Mouse (Mus musculus): Measurements from ENCODE around the gene Gm20547.
A peak's percentile ranks its signal among the peaks of the same experiment; 100 is the strongest.
"Not testable (repeated sequence)": the region's sequence is repeated elsewhere in the genome, so short reads cannot be mapped to it uniquely, and the experiment has no call there.

Gm20547 gene

DNA sequence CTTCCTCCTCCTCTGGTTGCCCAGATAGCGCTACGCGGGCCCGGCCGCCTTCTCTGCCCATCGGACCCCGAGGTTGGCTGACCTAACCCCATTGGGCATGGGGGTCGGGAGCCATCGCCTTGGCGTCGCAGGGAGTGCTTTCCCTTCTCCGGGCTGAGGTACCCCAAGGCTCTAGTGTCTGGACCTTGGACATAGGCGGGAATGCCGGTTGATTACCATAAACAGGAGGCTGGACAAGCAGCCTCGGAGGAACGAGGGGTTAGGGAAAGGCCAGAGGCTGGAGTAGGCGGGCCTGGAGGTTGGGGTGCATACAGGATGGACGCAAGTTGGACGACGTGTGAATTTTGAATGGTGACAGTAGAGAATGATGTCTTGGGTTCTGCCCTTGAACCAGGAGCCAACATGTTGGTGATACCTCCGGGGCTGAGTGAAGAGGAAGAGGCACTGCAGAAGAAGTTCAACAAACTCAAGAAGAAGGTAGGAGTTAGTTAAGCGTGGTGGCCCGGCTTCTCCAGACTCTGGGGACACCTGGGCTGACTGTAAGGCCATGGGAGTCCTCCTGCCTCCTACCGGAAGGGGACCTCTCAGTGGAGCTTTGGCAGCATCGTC is 31.2 kb downstream of the Gm20547 start:
- DNase-seq: no peak

DNA sequence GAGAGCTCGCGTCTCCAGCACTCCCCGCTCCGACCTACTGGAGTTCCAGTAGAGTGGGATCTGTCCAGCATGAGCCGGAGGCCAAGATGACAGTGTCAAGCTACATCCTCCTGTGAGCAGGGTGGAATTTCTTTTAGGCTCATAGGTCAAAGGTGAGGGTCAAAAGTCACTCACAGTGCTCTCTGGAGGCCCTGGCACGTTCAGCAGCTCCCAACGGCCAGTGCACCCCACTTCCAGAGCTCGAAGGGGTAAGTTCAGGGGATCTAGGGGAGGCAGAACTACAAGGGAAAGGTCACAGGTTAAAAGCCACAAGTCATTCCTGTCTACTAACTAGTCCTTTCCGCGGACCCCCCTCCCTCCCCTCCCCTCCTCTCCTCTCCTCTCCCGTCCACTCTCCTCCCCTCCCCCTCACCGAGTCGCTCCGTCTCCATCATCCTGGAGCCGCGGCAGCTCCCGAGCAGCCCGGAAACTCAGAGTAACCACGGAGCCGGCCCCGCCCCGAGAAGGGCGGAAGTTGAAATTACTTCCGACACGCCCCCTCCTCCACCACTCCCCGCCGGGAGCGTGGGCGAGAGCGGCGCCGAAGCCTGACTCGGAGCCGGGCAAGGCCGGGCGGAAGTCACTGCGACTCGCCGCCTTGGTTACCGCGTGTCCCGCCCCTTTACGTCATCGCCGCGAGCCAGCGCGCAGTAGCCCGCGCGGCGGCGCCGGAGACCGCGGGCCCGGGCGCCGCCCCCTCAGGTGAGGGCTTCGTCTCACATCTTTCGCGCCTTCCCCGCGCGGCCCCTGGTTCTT is 31.9 kb downstream of the Gm20547 start, which contains the start of the genes Skiv2l and Nelfe:
Gene Skiv2l, minus strand, starts transcription at position 489 of the 795 bp plus-strand sequence.
Gene Nelfe, plus strand, starts transcription at position 670 of the 795 bp plus-strand sequence.
- peak; percentile 98 for DNase-seq

DNA sequence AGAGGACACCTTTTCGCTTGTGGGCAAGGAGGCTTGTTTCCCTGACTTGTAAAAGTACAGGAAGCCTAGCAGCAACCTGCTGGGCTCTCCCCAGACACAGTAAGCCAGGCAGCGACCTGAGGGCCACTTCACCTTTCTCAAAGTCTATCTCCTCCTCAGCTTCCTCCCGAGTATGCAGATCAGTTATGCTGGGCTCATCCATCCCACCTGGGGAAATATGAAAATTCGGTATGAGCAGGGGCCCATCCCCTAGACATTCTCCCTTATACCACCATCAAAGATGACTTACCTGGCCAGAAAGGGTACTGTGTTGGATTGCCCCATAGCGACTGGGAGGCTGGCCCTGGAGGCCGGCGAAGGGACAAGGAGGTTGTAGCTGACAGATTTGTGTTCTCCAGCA is 34.2 kb downstream of the Gm20547 start:
- no peak for DNase-seq

DNA sequence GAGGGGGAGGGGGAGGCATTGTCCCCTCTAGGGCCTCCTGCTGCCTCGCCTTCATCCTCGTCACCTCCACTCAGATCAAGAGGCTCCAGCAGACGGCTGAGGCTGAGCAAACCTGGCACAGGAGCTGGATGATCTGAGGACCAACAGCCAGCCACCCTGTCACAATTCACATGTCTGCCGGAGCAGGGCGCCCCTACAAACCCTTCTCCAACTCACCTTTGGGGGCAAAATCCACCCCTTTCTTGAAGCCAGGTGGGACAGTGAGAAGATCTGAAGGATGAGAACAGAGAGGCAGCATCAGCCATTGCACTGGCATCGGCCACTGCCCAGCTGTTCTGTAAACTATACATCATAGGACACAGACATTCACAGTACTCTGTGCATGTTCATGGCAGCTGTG is 34.6 kb downstream of the Gm20547 start:
- DNase-seq: no peak

DNA sequence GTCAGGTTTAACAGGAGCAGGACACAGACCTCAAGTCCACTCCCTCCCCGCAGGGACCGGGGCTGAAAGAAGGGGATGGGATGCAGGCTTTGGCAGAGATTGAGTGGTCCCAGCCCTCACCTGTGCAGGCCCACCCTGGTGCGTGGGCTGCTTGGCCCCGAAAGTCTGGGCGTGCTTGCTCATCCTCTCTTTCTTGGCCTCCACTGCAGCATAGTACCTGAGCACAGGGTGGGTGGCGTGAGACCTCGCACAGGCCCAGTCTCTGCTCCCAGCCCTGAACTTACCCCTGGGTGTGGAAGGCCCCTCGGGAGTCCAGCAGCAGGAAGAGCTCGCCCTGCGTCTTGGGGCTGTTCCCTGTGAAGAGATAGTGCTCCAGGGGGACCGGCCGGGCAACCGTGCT is 37.0 kb downstream of the Gm20547 start:
- no peak for DNase-seq

DNA sequence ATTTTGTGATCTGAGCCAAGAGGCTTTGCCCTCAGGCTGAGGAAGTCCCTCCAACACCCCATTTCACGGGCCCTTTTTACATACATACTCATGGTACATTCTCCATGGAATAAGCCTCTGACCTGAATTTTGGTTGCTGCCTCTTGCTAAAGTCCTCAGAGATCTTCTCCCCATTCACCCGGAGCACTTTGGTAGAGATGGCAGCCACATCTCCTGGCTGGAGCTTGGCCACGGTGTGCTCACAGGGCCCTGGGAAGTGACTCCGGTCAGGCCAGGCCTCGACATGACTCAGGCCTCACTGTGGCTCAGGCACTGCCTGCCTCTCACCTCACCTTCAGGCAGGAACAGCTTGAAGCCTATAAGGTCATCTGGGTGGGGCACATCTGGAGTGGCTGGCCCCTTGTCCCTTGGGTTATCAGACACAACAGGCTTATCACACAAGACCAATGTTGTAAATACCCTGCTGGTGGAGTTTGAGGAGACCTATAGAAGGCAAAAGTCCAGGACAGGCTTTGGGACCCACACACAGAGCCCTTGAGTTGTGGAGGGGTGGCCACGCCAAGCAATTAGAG is 41.0 kb downstream of the Gm20547 start:
- DNase-seq: no peak

DNA sequence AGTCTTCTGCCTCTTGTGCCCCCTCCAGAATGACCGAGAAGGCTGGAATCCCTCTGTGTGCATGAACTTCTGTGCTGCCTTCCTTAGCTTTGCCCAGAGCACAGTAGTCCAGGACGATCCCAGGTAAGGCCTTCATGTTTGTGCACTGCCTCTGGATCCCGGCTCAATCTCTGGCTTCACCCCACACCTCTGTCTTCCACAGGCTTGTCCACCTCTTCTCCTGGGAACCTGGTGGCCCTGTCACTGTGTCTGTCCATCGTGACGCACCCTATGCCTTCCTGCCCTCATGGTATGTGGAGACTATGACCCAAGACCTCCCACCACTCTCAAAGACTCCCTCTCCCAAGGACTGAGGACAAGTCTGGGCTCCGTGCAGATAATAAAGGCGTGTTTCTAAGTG is 43.1 kb downstream of the Gm20547 start:
- no peak for DNase-seq

DNA sequence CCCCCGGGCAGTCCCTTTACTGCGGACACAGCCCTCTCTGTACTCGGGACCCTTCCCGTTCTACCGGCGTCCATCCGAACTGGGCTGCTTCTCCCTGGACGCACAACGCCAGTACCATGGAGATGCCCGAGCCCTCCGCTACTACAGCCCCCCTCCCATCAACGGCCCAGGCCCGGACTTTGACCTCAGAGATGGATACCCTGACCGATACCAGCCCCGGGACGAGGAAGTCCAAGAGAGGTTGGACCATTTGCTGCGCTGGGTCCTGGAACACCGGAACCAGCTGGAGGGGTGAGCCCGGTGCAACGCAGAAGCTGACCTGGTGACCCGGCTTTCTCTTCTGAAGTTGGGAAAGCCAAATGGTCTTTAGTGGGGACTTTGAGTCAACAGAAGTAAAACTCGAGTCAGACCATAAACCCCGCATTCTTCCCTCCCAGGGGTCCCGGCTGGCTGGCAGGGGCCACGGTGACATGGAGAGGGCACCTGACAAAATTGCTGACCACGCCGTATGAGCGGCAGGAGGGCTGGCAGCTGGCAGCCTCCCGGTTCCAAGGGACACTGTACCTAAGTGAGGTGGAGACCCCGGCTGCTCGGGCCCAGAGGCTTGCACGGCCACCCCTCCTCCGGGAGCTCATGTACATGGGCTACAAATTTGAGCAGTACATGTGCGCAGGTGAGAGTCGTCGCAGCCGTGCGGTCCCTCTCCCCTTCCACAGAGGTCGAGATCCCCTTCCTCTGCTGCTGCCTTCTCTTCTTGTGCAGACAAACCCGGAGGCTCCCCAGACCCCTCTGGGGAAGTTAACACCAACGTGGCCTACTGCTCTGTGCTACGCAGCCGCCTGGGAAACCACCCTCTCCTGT is 44.1 kb downstream of the Gm20547 start:
- DNase-seq: no peak

DNA sequence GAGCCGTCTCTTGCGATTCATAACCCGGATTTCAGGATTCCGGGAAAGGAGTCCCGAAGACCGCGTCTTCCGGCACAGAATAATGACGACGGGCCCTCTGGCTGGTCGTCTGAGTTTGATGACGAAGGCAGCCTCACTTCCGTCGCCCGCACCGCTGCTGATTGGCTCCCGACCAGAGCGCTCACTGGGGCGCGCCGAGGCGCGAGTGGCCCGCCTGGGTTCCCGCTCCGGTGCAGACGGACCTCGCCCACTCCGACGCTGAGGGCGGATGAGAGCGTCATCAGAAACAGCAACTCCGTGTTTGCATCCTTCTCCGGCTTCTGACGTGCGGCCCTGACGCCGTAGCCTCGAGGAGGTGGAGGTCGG is 45.0 kb downstream of the Gm20547 start, which contains the start of the genes Stk19 and Dxo:
Gene Stk19, minus strand, starts transcription at position 90 of the 366 bp plus-strand sequence.
Gene Dxo, plus strand, starts transcription at position 164 of the 366 bp plus-strand sequence.
- peak; percentile 98 for DNase-seq

DNA sequence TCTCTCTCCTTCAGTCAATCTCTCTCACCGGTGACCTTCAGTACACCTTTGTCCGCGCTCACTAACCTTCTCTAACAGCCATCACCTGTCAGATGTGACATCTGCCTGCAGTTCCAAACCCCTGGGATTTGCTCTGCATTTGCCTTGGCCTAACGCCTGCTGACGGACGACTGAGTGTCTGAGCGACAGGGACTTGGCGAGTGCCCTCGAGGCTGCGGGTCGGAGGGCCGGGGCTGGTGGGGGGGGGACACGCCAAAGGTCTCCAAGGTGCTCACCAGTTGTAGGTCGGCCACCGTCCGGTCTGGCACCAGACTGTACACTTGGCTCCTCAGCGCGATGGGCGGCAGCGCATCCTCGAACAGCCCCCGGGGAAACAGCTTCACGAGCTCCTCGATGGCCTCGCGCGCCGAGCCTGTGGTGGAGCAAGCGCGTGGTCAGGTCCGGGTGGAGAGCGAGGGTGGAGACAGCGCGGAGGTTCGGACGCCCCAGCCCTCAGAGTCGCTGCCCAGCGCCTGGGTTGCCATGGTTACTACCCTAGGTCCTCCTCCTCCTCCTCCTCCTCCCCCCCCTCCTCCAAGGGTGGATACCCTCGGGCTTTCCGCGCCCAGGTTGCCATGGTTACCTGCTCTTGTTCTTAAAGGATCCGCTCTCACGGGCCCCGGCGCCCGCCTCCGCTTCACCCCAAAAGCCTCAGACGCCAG is 45.5 kb downstream of the Gm20547 start:
- DNase-seq: no peak

DNA sequence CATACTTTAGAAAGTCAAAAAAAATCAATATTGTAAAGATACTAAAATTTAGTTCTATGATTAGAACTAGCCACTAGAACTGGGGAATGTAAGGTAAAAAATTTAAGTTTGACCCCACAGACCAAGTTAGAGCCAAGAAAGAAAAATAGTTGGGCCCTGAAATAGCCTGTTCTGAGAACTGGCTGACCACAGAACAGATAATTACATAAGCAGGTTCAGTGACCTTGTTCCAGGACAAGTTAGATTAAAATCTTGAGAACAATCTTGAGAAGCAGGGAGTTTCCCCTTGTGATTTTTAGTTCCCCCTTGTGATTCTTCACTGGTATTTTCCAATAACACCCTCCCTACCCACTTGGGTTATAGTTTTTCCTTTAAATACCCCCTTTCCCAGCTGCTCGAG is 51.1 kb downstream of the Gm20547 start:
- not testable (repeated sequence) for DNase-seq

DNA sequence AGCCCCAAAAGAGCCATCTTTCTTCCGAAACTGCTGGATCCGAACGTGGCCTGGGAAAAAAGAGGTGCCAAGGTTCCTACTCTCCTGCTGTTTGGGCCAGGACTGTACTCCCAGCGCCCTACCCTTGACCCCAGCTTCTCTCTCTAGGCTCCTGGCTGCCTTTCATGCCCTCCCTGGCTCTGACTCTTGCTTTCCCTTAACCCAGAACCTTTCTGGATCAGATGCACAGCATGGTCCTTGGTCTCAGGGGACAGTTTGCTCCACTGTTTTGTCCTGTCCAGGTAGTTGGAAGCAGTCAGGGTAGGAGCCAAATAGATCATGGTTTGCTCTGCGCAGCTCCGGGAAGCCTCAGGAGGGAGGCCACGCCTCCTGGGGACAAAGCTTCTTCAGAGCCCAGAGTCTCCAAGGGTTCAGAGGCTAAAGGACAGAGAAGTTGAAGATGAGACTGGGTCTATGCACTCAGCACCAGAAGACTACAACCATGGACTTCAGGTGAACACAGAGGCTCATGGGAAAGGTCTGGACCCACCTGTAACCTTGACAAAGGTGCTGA is 66.9 kb downstream of the Gm20547 start:
- DNase-seq: no peak

DNA sequence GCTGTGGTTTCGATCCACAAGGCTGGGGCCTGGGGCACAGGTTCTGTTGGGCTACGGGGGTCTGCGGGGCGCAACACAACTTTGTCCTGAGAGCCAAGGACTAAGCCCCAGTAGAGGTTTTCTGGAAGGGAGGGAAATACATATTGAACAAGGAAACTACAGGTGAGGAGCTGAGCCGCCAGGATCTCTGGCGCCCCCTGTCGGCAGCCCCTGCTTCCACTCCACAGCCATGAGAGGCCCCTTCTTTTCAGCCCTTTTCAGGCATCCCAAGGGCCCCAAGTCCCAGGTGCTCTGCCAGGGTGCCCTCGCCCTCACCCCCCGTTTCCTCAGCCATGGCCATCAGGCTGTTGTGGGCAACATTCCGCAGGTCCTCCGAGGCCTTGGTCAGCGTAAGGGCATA is 68.1 kb downstream of the Gm20547 start:
- DNase-seq: peak; percentile 30

DNA sequence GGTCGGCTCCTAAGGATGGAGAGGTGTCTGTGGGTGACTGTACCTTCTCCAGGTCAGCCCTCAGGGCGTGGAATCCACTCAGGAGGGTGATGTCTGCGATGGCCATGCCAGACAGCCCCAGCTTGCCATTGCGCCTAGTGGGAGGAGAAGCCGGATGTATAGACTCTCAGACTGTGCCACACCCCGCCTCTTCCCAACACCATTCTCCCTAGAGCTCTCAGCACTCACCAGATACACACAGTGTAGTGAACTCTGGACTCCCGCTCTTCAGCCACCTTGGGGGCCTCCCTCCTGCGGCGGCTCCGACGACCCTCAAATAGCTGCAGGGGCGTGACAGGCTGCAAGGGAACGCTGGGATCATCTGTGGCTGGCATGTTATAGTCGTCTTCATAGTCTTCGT is 70.6 kb downstream of the Gm20547 start:
- no peak for DNase-seq

DNA sequence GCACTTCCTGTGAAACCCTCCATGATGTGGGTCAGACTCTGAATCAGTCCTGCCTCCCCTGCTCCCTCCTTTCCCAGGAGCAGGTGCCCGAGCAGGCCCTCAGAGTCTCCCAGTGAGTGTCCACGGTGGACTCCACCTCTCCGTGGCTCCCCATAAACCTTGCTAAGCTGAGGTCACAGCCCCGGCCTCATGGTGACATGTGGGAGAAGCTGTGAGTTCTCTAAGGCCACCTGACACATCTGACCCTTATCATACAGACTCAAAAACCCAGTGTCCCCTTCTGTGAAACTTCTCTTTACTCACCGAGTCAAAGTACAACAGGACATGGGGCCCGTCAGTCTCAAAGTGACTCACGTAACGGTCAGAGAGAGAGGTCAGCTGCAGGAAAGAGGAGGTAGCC is 71.0 kb downstream of the Gm20547 start:
- DNase-seq: not testable (repeated sequence)

DNA sequence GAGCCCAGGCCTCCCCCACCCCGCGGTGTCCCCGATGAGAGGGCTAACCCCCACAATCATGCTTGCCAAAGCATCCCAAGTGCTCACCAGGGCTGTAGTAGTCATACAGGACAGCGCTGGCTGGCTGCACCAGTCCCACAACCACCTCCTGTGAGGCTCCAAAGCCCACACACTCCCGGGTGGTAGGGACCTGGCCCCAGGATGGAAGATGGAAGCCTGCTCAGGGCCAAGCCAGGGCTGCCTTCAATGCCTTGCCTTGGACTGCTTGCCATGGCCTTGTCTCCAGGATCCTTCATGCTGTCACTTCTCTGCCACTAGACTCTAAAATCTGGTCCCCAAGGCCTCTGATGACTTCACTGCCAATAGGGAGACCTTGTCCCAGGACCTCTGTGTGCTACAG is 71.4 kb downstream of the Gm20547 start:
- not testable (repeated sequence) for DNase-seq

DNA sequence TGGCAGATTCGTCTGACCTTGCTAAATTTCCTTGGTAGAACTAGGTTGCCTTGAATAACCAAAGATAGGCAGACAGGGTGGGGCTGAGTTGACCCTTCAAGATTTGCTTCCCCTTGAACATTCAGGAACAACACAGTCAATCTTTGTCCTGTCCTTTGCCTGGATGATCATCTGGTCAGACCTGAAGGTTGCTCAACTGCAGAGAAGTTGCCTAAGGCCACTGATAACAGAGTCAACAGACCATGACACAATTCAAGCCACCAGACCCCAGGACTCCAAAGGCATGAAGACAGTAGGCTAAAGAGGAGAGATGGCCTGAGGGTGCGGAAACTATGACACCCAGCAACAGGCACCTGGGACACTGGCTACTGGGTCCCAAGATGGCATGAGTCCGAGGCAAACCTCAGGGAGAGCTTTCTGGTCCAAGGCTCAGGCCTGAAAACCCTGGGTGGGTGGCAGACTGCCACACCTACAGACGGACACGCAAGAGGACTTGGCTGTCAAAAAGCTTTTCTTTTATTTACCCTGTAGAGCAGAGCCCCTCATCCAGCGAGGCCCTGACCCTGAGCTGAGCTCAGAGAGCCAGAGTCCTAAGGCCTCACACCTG is 73.1 kb downstream of the Gm20547 start:
- no peak for DNase-seq

DNA sequence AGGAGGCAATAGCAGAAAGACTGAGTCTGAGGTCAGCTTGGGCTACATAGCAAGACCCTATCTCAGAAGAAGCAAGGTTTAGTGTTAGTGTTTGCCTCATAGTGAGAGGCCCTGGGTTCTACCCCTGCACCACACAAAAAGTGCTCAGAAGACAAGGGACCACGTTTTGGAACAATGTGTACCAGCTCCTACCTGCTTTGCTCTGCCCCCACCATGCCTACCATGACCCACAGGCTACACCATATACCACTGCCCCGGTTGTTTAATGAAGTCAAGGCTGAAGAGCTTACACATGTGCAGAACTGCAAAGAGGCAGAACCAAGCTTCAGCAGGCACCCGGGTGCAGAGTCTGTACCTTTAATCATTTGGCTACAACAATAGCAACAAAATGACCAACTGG is 74.7 kb downstream of the Gm20547 start:
- DNase-seq: no peak

All from retina, postnatal 1 day (tissue).